Mouse (Mus musculus) bone marrow macrophage, adult 2 months (primary cell): ENCODE data around the gene 2310034G01Rik.

ENCODE experiments used
- CTCF ChIP-seq: IDR thresholded peaks from 2 replicates; pipeline ENCODE4 v1.5.1; 2012; ENCODE audit warnings: low read depth, mild to moderate bottlenecking, low read length, moderate library complexity
- POLR2A ChIP-seq: IDR thresholded peaks from 2 replicates; pipeline ENCODE4 v1.6.1; 2012; ENCODE audit warnings: mild to moderate bottlenecking, low read depth, low read length, borderline replicate concordance

DNA sequence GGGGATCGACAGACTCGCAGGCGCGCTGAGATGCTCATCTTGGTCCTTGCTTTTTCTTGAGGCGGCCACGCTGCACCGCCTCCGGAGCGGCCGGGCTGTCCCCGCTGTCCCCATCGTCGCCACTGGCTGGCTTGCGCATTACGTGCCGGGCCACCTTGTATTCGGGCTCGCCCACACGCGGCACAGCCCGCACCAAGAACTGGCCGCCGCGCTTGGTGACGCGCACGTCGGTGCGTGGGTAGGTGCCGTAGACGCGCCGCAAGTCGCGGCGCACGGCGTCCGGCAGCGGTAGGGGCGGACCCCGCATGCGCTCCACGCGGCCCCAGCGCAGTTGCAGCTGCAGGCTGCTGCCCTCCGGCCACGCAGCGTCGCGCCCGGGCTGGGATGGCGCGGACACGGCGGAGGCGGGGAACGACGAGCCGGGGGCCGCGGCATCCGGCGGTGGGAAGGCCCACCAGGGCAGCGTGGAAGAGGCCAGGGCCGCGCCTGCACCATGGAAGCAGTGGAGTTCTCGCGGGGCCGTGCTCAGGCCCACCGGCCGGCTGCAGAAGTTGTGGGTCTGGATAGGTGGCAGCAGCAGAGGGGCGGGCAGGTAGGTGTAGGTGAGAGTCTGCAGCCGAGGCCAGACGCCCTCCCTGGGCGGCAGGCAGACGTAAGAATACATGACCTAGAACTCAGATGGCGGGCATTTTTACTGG is 1.2 kb downstream of the 2310034G01Rik start:
- TF ChIP-seq POLR2A (no peak), CTCF (no peak)
